Mouse (Mus musculus) adrenal gland, adult 8-10 months (tissue): ENCODE data around the gene Mex3d. TPM values are rescaled to one million over a fixed set of nuclear protein-coding genes. Genes with fewer than 3 reads are reported as not detected.

Experiments used
- DNase-seq: peaks from one replicate; pipeline ENCODE4 v3.0.0; 2022
- total RNA-seq, 4 experiments: library from RNA; stranded (reverse); gene quantifications; 2 replicates each; pipeline ENCODE4 v1.2.4; 2022

Gene Mex3d
- total RNA-seq, 4 experiments from 2014 or later = 17.4 to 21.6 (median 20.8) TPM

DNA sequence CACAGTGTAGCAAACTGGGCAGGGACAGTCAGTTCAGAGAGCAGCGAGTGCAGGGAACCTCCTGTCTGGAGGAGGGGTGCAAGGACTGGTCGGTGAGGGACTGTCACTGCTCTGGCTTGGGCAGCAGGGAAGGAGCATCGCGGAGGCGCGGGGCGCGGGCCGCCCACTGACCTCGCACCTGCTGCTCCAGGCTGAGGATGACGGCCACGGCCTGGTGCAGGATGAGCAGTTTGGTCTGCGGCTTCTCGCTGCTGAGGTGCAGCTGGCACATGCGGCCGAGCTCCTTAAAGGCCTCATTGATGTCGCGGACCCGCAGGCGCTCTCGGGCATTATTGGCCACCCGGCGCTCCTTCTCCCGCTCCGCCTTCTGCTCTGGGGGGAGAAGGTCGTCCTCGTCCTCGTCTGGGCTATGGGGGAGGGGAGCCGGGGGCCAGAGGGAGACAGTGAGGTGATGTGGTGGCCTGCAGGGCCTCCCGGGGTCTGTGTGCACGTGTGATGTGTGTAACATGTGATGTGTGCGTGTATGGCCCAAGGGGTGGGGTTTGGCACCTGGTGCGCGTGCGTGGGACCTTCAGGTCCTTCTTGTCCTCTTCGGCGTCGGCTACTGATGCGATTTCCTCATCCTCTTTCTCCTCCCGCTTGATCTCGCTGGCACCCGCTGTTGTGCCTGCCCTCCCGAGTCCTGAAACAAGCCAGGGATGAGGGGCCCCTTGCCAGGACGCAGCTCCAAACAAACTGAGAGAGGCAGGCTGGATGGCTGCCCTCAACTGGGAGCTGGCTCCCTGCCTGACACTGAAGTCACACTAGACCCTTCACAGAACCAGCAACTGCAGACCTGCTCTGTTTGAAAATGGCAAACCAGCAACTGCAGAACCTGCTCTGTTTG lies 25.4 kb upstream of the Mex3d start:
- DNase-seq = no peak

- DNase-seq = no peak
Observed at GRCm38 (mm10) chr10:80407924-80408323, 20.5 kb upstream of the Mex3d start.

DNA sequence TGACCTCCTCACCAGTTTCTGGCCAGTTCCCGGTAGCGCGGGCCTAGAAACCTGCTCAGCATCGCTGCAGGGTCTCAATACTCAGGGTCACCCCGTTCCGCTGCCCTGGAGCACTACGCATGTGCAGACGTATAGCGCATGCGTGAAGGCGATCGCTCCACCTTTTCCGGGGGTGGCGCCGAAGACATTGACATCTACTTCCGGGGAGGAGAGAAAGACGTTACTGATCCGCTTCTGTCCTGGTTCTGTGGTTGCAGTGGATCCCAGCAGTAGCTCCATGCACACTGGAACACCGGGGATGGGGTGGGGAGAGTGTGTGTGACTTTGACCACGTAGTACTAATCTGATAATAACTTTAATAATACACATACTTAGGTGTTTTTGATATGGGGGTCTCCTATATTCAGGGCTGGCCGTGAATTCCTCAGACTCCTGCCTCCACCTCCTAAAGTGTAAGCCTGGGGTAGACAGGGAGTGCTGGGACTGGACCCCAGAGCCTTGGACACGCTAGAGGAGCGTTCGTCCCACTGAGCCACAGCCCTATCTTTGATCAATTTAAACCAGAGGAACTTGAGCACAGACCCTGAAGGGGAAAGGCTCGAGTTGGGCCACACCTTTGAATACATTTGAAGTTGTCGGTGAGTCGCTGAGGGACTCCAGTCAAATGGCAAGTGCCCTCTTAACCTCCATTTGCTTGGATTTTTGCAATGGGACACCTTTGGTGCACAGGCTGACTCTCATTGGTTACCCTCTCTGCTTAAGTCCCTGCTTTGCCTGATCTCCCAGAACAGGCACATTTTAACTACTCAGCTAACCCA lies 19.4 kb upstream of the Mex3d start, which contains the start of gene Uqcr11:
Uqcr11 (minus strand) TSS at position 147 of the 818 bp plus-strand sequence.
- peak; percentile 93 for DNase-seq

- DNase-seq = no peak
Observed at GRCm38 (mm10) chr10:80405481-80406173, 18.2 kb upstream of the Mex3d start.

GRCm38 (mm10) chr10:80403044-80403692 lies 15.7 kb upstream of the Mex3d start:
- DNase-seq = peak; percentile 82

DNA sequence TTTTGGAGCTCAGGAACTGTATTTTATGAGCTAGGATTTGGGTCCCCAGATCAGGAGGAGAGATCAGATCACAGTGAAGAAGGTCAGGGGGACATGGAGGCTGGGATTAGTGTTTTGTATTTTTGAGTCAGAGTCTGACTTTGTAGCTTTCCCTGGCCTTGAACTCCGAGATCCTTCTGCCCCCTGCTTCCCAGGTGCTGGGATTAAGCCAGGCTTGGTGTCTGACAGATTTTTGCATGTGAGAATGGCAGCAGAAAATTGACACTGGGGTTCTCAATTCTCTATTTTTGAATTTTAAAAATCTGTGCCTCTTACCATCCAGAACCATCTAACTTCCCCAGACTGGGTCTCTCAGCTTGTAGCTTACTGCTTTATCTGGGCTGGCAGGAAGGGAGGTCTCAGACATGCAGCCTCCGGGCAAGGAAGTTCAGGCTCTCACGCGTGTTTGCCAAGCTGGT lies 13.3 kb upstream of the Mex3d start:
- DNase-seq = no peak

DNA sequence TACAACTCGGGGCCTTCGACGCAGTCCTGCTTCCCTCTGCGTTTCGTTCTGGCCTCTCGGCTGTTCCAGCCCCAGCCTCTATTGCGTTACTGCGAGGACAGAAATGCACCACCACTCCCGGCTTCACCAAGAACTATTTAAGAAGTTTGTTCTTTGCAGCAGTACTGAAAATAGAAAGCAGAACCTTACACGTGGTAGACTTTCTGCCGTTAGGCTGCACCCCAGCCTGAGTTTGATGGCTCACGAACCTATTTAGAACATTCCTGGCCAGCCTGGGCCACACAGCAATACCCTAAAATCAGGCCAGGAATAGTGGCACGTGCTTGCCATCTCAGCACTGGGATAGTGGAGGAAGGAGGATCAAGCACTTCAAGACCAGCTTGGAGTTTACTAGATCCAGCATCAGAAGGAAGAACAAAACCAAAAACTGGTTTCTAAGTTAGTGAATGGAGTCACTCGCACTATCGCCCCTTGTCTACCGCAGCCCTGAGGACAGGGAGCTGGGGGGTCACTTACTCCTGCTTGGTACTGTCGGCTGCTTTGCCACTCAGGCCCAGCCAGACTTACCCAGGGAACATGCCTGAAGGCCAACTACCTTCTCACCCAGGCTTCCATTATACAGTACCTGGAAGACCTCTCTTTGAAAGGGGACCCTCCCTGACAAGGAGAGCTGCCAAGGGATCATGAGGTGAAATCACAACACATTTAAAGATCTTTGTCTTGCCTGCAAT lies 12.7 kb upstream of the Mex3d start:
- no peak for DNase-seq

DNA sequence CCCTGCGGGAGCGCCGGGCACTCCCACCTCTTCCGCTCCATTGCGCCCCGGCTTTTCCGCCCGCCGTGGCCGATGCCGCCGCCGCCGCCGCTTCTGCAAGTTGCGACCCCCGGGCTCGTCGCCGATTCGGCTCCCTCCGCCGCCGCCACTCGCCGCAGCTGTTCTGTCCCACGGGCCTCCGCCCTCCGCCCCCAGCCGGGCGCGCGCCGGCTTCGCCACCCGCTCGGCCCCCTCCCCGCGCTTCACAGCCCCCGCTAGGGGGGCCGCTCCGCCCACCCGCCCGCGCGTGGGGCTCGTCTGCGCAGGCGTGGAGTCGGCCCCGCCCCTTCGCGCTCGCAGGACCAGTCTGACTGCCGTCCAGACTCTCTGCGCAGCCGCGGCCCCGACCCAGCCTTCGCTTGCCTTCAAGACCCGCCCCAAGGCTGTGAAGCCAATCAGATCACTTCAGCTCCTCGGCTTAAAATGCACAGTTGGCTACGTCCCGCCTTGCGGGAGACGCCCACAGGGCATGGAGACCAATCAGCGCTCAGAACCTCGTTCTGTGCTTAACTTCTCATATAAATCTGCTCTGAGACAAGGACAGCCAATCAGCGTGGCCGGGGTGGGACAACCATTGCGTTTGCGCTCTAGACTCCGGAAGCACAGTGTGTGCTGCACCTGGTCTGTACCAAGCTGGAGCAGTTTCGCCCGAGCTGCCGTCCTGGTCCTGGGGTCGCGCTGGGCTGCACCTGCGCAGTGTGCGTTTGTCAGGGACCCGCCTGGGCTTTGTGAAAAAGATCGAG lies 11.9 kb upstream of the Mex3d start, which contains the start of gene Mbd3:
Mbd3 (minus strand) TSS at position 360 of the 782 bp plus-strand sequence.
- peak; percentile 100 for DNase-seq

GRCm38 (mm10) chr10:80398719-80399190 lies 11.3 kb upstream of the Mex3d start:
- peak; percentile 97 for DNase-seq

DNA sequence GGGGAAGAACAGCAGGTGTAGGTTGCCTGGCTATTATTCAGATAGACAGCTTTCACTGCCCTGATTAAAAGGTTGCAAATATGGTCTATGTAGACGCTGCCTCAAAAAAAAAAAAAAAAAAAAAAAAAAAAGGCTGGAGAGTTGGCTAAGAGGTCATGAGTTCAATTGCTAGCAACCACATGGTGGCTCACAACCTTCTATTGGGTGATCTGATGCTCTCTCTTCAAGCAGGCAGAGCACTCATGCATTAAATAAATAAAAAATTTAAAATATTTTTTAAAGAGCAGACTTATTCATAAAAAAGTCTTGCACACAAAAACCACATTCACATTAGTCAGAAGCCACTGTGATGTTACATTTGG lies 10.7 kb upstream of the Mex3d start:
- no peak for DNase-seq

DNA sequence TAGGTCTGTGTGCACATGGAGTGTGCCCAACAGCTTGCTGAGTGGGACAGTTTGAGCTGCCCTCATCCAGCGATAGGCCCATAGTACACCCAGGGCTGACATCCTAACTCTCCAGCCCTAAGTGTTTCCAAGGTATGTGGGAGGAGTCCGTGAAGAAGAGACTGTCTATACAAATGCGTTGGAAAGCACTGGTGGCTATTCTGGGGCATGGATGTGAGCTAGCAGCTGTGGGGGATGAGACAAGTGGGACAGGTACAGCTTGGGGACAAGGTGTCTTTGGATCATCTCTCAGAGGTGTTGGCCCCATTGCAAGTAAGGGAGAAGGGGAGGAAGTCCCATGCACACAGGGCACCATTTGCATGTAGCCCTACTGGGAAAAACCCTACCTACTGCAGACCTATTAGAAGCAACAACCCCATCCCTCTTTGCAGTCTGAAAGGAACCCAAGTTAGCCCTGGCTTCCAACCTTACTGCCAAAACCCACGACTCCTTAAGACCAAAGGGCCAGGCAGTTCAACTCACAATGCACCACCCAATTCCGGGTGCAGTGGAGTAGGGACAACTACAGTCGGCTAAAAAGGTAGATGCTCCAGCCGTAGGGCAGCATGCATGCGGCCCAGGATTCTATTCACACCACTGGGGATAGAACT lies 10.2 kb upstream of the Mex3d start:
- DNase-seq = no peak

DNA sequence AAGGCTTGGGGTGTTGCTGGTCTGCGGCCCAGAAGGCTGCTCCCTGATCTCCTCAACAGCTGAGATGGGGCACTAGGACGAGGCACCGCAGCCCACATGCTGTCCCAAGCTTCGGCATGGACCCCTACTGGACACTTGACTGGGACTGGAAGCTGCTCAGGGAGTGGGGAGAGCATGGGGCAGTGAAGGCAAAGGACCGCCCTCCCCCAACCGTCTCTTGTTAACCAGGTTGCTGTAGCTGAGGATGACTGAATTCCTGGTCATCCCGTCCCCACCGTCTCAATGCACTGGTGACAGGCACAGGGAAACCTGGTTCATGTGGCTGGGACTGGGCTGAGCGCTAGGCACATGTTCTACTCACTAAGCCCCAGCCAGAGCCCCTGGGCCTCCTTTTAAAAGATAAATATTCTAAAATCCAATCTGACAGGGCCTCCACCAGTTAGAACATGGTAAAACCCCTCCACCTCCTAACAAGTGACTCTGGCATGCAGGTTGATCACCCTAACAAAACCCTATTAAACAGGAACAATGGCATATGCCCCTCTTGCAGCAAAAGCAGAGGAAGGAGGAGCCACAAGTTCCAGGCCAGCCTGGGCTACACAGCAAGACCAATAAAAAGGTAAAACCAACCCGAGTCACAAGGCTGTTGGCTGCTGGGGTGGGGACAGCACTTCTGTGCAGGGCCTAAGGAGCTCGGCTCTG lies 9.5 kb upstream of the Mex3d start:
- DNase-seq = no peak

DNA sequence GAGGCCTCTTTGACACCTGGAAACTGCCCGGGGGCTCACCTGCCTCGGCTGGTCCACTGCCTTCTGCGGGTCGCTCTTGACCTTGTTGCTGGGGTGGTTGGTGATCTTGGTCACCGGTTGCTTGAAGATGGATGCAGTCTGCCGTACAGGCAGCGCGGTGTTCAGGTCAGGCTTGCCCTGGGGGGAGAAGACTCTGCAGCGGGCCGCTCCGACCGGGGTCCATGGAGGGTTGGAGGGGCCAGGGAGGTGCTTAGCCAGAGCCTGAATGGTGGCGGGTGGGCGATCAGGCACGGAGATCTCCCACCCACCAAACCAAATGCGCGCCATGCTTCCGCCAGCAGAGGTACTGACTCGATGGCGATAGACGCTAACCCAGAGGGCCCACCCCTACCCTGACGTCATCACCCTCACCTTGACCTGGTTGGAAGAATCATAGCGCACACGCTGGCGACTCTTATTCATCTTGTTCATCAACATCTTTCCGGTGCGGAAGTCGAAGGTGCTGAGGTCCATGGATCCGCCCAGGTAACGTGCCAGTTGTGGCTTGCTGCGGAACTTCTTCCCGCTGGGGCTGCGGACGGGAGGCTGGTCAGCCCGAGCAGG lies 7.7 kb upstream of the Mex3d start:
- no peak for DNase-seq

DNA sequence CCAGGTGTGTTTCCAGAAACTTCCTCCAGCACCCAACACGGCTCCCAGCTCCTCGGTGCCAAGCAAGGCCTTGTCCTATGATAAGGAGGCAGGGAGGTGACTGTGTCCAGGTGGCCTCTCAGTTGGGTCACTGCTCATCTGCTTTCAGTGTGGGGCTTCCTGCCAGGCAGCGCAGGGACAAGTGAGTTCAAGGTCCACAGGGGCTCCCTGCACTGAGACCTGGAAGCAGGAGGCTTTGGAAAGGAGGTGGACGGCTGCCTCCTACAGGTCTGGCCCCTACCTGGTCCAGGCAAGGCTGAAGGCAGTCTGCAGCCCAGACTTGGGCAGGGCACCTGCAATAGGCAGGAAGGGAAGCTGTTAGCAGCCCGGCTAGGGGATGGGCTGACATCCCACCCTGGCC lies 5.2 kb upstream of the Mex3d start:
- DNase-seq = no peak

GRCm38 (mm10) chr10:80390697-80391096 lies 3.2 kb upstream of the Mex3d start:
- DNase-seq = no peak

- no peak for DNase-seq
Observed at GRCm38 (mm10) chr10:80389185-80389708, 1.8 kb upstream of the Mex3d start.

DNA sequence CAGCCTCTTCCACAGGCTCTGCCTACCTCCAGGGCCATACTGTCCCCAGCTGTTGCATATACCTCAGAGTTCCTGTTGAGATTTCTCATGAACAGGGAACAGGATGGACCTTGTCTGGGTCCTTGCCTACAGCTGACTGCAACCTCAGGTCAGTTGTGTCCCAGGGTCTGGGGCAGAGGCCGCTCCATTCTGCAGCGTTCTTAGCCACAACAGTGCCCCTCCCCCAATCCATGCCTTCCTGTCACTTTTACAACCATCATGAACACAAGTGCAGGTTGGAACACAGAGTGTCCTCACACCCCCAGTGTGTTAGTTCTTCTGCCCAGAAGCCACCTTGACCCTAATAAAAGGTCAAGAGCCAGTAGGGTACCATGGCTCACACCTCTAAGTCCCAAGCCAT lies 1.3 kb upstream of the Mex3d start:
- DNase-seq = no peak

DNA sequence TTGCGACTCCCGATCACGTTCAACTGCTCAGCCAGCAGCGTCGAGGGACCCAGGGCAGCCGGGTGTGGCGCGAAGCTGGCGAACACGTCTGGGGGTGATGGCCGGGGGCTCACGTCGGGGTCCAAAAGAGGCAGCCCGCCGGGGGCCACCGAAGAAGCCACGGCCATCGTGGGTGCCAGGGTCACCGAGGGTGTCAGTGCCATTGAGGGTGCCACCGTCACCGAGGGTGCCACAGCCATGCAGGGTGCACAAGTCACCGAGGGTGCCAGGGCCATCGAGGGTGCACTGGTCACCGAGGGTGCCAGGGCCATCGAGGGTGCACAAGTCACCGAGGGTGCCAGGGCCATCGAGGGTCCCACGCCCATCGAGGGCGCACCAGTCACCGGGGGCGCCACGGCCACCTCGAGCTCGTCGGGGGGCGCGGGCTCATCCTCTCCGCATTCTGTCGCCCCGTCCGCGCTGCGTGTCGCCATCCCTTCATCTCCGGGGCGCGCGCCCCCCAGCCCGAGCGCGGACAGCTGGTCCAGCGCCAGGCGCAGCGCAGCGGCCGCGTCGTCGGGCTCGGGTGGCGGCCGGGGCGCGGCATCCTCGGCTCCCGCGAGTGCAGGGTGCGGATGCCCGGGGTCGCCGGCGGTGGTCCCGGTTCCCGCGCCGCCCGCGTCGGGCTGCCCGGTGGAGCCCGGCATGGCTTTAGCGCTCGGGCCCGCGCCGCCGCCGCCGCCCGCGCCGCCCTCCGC lies 556 bp downstream of the Mex3d start:
- no peak for DNase-seq
